ENCODE assay signal across 8 mouse cellular contexts in the genomic region with DNA sequence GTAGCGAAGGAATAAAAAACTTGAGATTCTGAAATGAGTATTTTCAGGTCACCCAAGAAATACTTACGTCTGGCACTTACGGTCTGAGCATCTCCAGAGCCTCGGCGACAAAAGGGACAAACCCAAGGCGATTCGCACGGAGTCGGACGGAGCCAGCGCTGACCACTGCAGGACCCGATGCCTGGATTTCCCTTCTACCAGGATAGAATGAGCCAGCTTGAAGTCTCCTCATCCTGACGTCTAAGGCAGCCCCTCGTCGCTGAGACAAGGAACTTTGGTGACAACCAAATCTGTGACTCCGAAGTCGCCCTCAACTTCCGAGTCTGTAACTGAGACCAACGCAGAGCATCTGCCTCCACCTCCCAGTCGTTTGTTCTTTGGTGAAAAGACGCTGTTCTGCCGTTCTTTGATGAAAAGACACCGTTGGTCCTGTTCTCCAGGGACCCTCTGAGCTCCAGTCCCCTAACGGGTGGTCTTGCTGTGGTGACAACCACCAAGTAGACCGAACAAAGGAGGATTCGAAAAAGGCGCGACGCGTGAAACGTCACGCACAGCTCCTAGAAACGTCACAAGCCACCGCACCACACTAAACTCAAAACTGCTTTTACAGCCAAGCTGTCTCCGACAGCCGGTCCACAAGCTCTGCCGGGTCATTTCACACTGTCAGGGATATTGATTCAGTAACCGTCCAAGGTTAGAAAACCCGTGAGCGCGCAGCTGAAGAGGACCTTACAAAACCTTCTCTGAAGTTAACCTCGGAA. TPM values are rescaled to one million over a fixed set of nuclear protein-coding genes. Genes with fewer than 3 reads are reported as not detected.
DNase-seq lines count a peak whose midpoint lies in the region; ATAC-seq and TF ChIP-seq lines count a peak whose summit lies in the region.

No protein-coding gene starts in this region.

- TF ChIP-seq CTCF in hindbrain, postnatal 0 days (IDR thresholded peaks at IDR 0.05; ENCODE audit: low read depth): no peak
- no peak for TF ChIP-seq CTCF in midbrain, postnatal 0 days (IDR thresholded peaks at IDR 0.05)

- peak overlapping the region; percentile 44 for H3K4me3 ChIP-seq in kidney, embryonic 14.5 days (ENCODE audit: low read length)
- peak overlapping the region; percentile 42 for H3K4me3 ChIP-seq in hindbrain, postnatal 0 days (ENCODE audit: low read length)
- H3K4me3 ChIP-seq in midbrain, postnatal 0 days (ENCODE audit: low read depth, low read length): peak overlapping the region; percentile 39

- no peak for ATAC-seq in kidney, embryonic 14.5 days (ENCODE audit: low FRiP score, low TSS enrichment)
- 0 out of 2 replicates have a peak, but pooled peaks have one; percentile 35 for ATAC-seq in hindbrain, postnatal 0 days
- no peak; the same call in 1 of the 2 replicates for ATAC-seq in midbrain, postnatal 0 days (ENCODE audit: low FRiP score)
- no peak for ATAC-seq in activated CD4-positive, CD25-positive, alpha-beta regulatory T cell, adult 4 months

- no peaks in the 10 kb centered on the region for H3K36me3 ChIP-seq in kidney, embryonic 14.5 days (ENCODE audit: control insufficient read depth, insufficient read depth, low read length)
- H3K36me3 ChIP-seq in hindbrain, postnatal 0 days (ENCODE audit: insufficient read depth, low read length): no peaks in the 10 kb centered on the region
- no peaks in the 10 kb centered on the region for H3K36me3 ChIP-seq in midbrain, postnatal 0 days (ENCODE audit: insufficient read depth, low read length)

- peak overlapping the region; percentile 73 for H3K4me2 ChIP-seq in kidney, embryonic 14.5 days (replicated peaks; ENCODE audit: low read depth, low read length)
- H3K4me2 ChIP-seq in hindbrain, postnatal 0 days (ENCODE audit: low read depth, low read length): peak overlapping the region; percentile 69
- peak overlapping the region; percentile 68 for H3K4me2 ChIP-seq in midbrain, postnatal 0 days (ENCODE audit: low read depth, low read length, poor library complexity, severe bottlenecking)

- H3K9ac ChIP-seq in kidney, embryonic 14.5 days (ENCODE audit: low read depth, low read length): 0 out of 2 replicates have a peak overlapping the region, but pooled peaks have one; percentile 24
- no peak overlapping the region for H3K9ac ChIP-seq in hindbrain, postnatal 0 days (replicated peaks; ENCODE audit: low read length)
- no peak overlapping the region for H3K9ac ChIP-seq in midbrain, postnatal 0 days (replicated peaks; ENCODE audit: low read length, poor library complexity, severe bottlenecking)

- no peak for DNase-seq in kidney, adult 18-20 months
- DNase-seq in embryo, embryonic 11 days: peak; percentile 63
- DNase-seq in hindbrain, postnatal 0 days (ENCODE audit: low spot score): peak; percentile 30
- DNase-seq in midbrain, postnatal 0 days (ENCODE audit: low spot score): no peak
- DNase-seq in layer of hippocampus, adult 9-11 months: no peak
- no peak for DNase-seq in right cerebral cortex, postnatal 36 days (ENCODE audit: low spot score in 2 of 2)

- 1% methylated on average over 42 of the region's 42 CpGs for WGBS in kidney, embryonic 14.5 days
- WGBS in hindbrain, postnatal 0 days: 1% methylated on average over 42 of the region's 42 CpGs
- under 1% methylated on average over 42 of the region's 42 CpGs for WGBS in midbrain, postnatal 0 days

- peaks cover 38% of the 10 kb centered on the region for H3K27me3 ChIP-seq in kidney, embryonic 14.5 days (ENCODE audit: control insufficient read depth, insufficient read depth, low read length)
- H3K27me3 ChIP-seq in hindbrain, postnatal 0 days (ENCODE audit: insufficient read depth, low read length): peaks cover 41% of the 10 kb centered on the region; the same call in 1 of the 2 replicates
- peaks cover 49% of the 10 kb centered on the region for H3K27me3 ChIP-seq in midbrain, postnatal 0 days (ENCODE audit: insufficient read depth, low read length)

- H3K4me1 ChIP-seq in kidney, embryonic 14.5 days (ENCODE audit: control insufficient read depth, insufficient read depth, low read length): peaks cover 5% of the 10 kb centered on the region
- H3K4me1 ChIP-seq in hindbrain, postnatal 0 days (ENCODE audit: insufficient read depth, low read length): peaks cover 4% of the 10 kb centered on the region; the same call in 1 of the 2 replicates
- H3K4me1 ChIP-seq in midbrain, postnatal 0 days (ENCODE audit: insufficient read depth, low read length): peaks cover 5% of the 10 kb centered on the region; the same call in 1 of the 2 replicates

- H3K27ac ChIP-seq in kidney, embryonic 14.5 days (ENCODE audit: low read depth, low read length): no peak overlapping the region
- H3K27ac ChIP-seq in hindbrain, postnatal 0 days: no peak overlapping the region
- H3K27ac ChIP-seq in midbrain, postnatal 0 days (ENCODE audit: low read depth, low read length): no peak overlapping the region

- no peaks in the 10 kb centered on the region for H3K9me3 ChIP-seq in kidney, embryonic 14.5 days (ENCODE audit: control insufficient read depth, low read length)
- no peaks in the 10 kb centered on the region for H3K9me3 ChIP-seq in hindbrain, postnatal 0 days (ENCODE audit: low read length)
- no peaks in the 10 kb centered on the region for H3K9me3 ChIP-seq in midbrain, postnatal 0 days (ENCODE audit: low read length)

RNA-seq across cellular contexts. Expression of a gene that starts 55.9 kb away (rescaled TPM):
- 43.9 and 55.5 TPM in 2 replicates for polyA plus RNA-seq in kidney, embryonic 14.5 days (2014; fragmentation: Nextera tagmentation; extraction: Ambion mirVana)
- total RNA-seq in hindbrain, postnatal 0 days (2014; rRNA removed): 11.9 and 15.7 TPM in 2 replicates
- 29.3 and 30.0 TPM in 2 replicates for polyA plus RNA-seq in hindbrain, postnatal 0 days (2015; fragmentation: Nextera tagmentation; extraction: Ambion mirVana)
- total RNA-seq in midbrain, postnatal 0 days (2014; rRNA removed): 19.7 and 32.5 TPM in 2 replicates
- 31.1 and 31.5 TPM in 2 replicates for polyA plus RNA-seq in midbrain, postnatal 0 days (2015; fragmentation: Nextera tagmentation; extraction: Ambion mirVana)
- 10 to 100 TPM; 29.2 to 34.1 TPM for polyA plus RNA-seq in activated CD4-positive, CD25-positive, alpha-beta regulatory T cell, adult 4 months (2017; shearing (Covaris generic))

Comparison
In these comparisons a context has a peak if more than half of its experiments do, and no peak if none do; other contexts are left out.
1. DNase-seq: peak in embryo, embryonic 11 days (single experiment) and hindbrain, postnatal 0 days (single experiment); none in kidney, adult 18-20 months (single experiment), midbrain, postnatal 0 days (single experiment), layer of hippocampus, adult 9-11 months (single experiment) and right cerebral cortex, postnatal 36 days (0 of 2).
2. Peak in every context shown above with its lines, with median percentiles within 50 percentile points of each other: H3K4me2 ChIP-seq and H3K4me3 ChIP-seq.